Mouse (Mus musculus): ENCODE measurements around the gene Id1. TPM values are rescaled to one million over a fixed set of nuclear protein-coding genes. Genes with fewer than 3 reads are reported as not detected.

The Id1 gene
- polyA plus RNA-seq, 1 experiment from 2014 or later = 86.2 TPM

DNA sequence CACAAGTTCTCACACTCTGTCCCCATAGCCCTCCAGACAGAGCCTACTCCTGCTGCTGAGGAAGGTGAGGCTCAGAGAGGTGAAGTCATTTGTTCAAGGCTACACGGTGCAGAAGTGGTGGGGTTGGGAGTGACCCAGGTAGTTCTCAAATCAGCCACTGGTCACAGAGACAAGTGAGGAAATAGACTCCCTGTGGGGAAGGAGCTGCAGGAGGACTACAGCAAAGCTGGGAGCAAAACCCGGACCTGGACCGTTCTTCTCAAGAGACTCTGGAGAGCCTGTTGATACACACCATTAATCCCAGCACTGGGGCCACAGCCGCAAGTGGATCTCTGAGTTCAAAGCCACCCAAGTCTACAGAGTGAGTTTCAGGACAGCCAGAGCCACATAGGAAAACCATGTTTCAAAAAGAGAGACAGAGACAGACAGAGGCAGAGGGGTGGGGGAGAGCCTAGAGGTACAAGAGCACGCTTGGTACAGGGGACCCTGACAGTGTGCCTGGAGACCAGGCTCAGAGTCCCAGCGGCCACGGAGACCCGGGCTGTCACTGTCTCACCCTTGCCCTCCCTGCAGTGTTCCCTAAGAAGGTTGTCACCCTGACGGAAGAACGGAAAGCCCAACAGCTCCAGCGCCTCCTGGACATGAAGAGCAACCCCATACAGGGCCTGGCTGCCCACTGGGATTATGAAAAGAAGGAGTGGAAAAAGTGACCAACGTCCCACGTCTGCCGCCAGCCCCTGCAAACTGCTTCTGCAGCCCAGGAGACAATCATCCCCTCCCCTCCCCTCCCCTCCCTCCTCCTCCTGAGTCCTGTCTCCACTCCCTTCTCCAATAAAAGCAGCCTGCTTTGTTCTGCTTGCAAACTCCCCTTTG lies 28.4 kb downstream of the Id1 start:
- Histone ChIP-seq H3K27me3 (ENCODE audit: low read depth, poor library complexity, severe bottlenecking) (no peaks in the 10 kb centered on the region), H3K36me3 (no peaks in the 10 kb centered on the region), H3K4me3 (peak overlapping the region; percentile 37), H3K27ac (replicated peaks) (peak overlapping the region; percentile 63), H3K9me3 (replicated peaks) (no peaks in the 10 kb centered on the region), H3K4me1 (peaks cover 31% of the 10 kb centered on the region)
- peak; percentile 37 for DNase-seq (ENCODE audit: low spot score)
- 5% methylated on average over 14 of the region's 14 CpGs for WGBS

DNA sequence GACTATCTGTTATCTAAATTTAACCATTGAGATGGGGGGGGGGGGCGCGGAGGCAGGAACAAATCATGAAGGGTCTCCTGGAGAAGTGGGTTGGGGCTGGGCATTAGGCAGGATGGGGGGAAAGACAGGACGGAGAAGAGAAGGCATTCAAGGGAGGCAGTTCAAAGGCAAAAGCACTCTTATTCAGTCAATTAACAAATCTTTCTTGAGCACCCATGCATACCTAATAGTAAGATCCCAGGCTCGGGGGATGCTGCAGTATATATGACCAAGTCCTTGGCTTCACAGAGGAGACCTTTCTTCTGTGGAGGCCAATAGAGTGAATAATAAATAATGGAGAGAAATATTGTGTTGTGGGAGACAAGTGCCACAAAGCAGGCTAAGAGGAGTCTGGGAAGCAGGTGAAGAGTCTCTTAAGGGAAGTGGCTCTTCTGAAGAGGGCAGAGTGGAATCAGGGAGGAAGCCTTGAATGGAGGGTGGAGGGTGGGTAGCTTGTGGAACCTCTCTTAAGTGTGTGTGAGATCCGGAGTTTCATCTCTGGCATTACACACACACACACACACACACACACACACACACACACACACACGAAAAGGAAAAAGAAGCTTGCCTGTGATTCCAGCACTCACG lies 29.1 kb downstream of the Id1 start:
- no peak for DNase-seq (ENCODE audit: low spot score)
- Histone ChIP-seq H3K27me3 (ENCODE audit: low read depth, poor library complexity, severe bottlenecking) (no peaks in the 10 kb centered on the region), H3K4me1 (peaks cover 31% of the 10 kb centered on the region), H3K9me3 (replicated peaks) (no peaks in the 10 kb centered on the region), H3K27ac (replicated peaks) (peak overlapping the region; percentile 63), H3K4me3 (peak overlapping the region; percentile 37), H3K36me3 (no peaks in the 10 kb centered on the region)
- WGBS = 27% methylated on average over 7 of the region's 7 CpGs

DNA sequence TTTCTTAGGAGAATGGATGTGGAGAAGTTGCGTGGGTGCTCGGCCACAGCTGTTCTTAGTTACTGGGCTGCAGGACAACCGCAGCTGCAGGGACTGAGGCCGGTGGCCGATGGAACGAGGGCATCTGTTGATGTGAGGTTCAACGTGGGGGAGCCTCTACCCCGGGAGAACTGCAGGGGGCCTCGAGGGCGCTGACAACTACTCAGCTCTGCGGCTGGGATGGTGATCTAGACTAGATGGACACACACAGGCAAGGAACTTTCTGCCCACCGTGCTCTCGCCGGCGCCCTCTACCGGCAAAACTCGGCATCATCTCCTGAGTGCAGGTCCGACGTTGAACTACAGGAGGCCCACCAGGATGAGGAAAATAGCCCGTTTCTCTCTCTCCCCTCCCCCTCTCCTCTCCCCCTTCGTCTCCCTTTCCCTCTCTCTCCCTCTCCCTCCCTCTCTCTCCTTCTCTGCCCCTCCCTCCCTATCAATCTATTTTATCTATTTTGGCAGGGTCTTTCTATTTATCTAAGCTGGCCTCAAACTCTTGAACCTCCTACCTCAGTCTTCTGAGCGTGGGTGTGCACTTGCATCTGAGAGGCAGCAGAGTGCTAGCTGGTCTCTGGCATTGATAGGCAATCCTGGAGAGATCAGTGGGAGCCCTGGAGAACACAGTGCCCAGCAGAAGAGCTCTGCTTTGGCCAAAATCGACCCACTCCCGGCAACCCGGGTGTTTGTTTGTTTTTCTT lies 30.5 kb downstream of the Id1 start:
- Histone ChIP-seq H3K27ac (replicated peaks) (peak overlapping the region; percentile 64), H3K4me1 (peaks cover 31% of the 10 kb centered on the region), H3K9me3 (replicated peaks) (no peaks in the 10 kb centered on the region), H3K27me3 (ENCODE audit: low read depth, poor library complexity, severe bottlenecking) (no peaks in the 10 kb centered on the region), H3K4me3 (no peak overlapping the region), H3K36me3 (no peaks in the 10 kb centered on the region)
- peak; percentile 90 for DNase-seq (ENCODE audit: low spot score)
- WGBS = 23% methylated on average over 25 of the region's 25 CpGs

DNA sequence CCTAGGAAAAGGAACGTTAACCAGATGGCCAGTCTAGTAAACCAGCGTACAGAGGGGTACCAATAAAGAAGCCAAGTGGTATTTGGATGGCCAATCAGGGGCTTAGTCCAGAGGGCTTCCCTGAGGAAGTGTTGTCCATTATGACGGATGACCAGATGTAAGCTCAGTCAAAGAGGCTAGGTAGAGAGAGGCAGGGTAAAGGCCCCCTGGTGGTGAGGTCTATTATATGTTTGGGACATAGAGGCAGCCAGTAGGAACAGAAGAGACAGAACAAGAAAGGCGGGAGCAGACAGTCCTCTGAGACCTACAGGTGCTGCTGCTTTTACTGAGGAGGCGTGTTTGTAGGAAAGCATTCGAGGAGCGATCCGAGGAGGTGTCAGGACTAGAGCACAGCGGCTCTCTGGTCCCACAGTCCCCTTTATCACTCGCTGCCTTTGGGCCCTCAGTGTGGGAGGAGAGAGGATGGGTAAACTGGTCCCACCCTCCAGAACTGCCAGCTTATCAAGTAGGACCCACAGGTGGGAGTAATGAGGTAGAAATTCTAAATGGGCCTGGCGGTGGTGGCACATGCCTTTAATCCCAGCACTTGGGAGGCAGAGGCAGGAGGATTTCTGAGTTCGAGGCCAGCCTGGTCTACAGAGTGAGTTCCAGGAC lies 31.7 kb downstream of the Id1 start:
- peaks cover 31% of the 10 kb centered on the region for H3K4me1 ChIP-seq
- H3K9me3 ChIP-seq (replicated peaks) = no peaks in the 10 kb centered on the region
- H3K27ac ChIP-seq (replicated peaks) = no peak overlapping the region
- peak; percentile 54 for DNase-seq (ENCODE audit: low spot score)
- 65% methylated on average over 12 of the region's 12 CpGs for WGBS
- no peak overlapping the region for H3K4me3 ChIP-seq
- H3K36me3 ChIP-seq = no peaks in the 10 kb centered on the region
- no peaks in the 10 kb centered on the region for H3K27me3 ChIP-seq (ENCODE audit: low read depth, poor library complexity, severe bottlenecking)

DNA sequence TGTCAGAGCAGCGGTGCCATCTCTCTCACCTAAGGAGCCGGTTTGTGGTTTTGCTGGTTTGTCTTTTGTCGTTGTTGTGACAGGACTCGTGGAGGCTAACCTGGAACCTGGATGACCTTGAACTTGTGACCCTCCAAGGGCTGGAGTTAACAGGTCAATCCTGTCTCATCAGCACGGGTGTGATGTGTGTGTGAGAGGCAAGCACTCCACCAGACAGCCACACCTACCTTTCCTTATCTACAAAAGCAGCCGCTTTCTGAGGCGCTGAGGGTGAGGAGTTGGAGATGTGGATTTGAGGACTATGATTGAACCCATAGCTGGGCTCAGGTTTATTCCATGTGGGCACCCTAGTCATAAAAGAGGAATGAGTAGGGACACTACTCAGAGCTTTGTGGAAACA lies 33.6 kb downstream of the Id1 start:
- 89% methylated on average over 7 of the region's 7 CpGs for WGBS
- no peak overlapping the region for H3K27ac ChIP-seq (replicated peaks)
- DNase-seq (ENCODE audit: low spot score) = no peak

DNA sequence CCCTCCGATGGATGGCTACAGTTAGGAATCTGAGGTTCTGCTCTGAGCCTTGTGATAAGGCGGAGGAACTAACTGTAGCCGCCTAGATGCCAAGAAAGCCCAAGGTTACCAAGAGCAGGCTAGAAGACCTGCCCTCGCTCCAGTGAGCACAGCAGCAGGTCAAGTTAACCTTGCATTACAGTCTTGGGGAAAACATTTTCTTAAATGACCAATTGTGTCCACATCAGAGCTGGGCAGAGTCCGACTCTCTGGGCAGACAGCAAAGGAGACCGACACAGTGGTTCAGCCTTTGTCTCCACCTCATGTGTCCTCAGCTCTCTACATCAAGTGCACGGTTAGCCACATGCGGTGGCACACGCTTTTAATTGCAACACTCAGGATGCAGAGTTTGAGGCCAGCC lies 35.5 kb downstream of the Id1 start:
- 96% methylated on average over 9 of the region's 9 CpGs for WGBS
- Histone ChIP-seq H3K36me3 (no peaks in the 10 kb centered on the region), H3K27ac (replicated peaks) (no peak overlapping the region), H3K4me1 (peaks cover 4% of the 10 kb centered on the region), H3K27me3 (ENCODE audit: low read depth, poor library complexity, severe bottlenecking) (no peaks in the 10 kb centered on the region), H3K4me3 (no peak overlapping the region), H3K9me3 (replicated peaks) (no peaks in the 10 kb centered on the region)
- no peak for DNase-seq (ENCODE audit: low spot score)

More for the DNA sequence above, 33.6 kb downstream of the Id1 start:
- no peaks in the 10 kb centered on the region for H3K9me3 ChIP-seq (replicated peaks)
- H3K27me3 ChIP-seq (ENCODE audit: low read depth, poor library complexity, severe bottlenecking) = no peaks in the 10 kb centered on the region
- H3K36me3 ChIP-seq = no peaks in the 10 kb centered on the region
- peaks cover 20% of the 10 kb centered on the region for H3K4me1 ChIP-seq
- no peak overlapping the region for H3K4me3 ChIP-seq

DNA sequence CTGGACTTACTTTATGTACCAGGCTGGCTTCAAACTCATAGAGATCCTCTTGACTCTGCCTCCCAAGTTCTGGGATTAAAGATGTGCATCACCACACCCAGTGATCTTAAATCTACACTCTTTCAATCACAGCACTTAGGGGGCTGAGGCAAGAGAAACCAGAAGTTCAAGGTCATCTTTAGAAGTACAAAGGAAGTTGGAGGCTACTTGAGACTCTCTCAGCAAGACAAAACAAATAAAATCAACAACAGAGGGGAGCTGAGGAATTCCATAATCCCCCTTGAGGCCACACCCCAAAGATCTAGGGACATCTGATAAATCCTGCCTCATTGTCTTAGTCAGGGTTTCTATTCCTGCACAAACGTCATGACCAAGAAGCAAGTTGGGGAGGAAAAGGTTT lies 36.2 kb downstream of the Id1 start:
- no peaks in the 10 kb centered on the region for H3K27me3 ChIP-seq (ENCODE audit: low read depth, poor library complexity, severe bottlenecking)
- DNase-seq (ENCODE audit: low spot score) = no peak
- no peaks in the 10 kb centered on the region for H3K36me3 ChIP-seq
- WGBS = 19% methylated on average over 1 of the region's 1 CpGs
- H3K4me3 ChIP-seq = no peak overlapping the region
- no peak overlapping the region for H3K27ac ChIP-seq (replicated peaks)
- no peaks in the 10 kb centered on the region for H3K4me1 ChIP-seq
- no peaks in the 10 kb centered on the region for H3K9me3 ChIP-seq (replicated peaks)

DNA sequence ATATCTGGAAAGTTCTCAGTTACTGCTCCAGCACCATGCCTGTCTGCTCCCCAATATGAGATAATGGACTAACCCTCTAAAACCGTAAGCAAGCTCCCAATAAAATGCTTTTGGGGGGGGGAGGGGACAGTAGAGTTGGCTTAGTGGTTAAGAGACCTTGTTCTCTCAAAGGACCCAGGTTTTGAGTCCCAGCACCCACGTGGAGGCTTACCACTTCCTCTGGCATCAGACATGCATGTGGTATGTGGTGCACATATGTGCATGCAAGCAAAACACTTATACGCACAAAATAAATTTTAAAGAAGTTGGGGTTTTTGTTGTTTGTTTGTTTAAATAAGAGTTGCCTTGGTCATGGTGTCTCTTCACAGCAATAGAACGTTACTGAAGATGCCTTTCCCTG lies 39.3 kb downstream of the Id1 start:
- Histone ChIP-seq H3K4me1 (no peaks in the 10 kb centered on the region), H3K27ac (replicated peaks) (no peak overlapping the region), H3K9me3 (replicated peaks) (no peaks in the 10 kb centered on the region), H3K27me3 (ENCODE audit: low read depth, poor library complexity, severe bottlenecking) (no peaks in the 10 kb centered on the region), H3K4me3 (no peak overlapping the region), H3K36me3 (peaks cover 13% of the 10 kb centered on the region)
- 82% methylated on average over 4 of the region's 4 CpGs for WGBS
- DNase-seq (ENCODE audit: low spot score) = no peak

DNA sequence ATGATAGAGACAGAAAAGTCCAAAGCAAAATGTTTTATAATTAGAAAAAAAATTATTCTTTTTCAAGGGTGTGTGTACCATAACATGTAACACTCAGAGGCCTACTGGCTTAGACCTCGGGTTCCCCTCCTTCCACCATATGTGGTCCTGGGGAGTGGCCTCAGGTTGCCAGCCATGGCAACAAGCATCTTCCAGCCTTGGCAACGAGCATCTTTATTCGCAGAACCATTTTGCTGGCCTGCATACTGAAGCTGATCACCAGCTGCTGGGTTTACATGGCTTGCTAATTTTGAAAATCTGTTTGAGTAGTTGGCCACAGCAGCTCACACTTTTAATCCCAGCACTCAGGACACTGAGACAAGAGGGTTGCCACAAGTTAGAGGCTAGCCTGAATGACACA lies 40.0 kb downstream of the Id1 start:
- 85% methylated on average over 3 of the region's 3 CpGs for WGBS
- Histone ChIP-seq H3K9me3 (replicated peaks) (no peaks in the 10 kb centered on the region), H3K27me3 (ENCODE audit: low read depth, poor library complexity, severe bottlenecking) (no peaks in the 10 kb centered on the region), H3K36me3 (peaks cover 20% of the 10 kb centered on the region), H3K4me1 (no peaks in the 10 kb centered on the region), H3K4me3 (no peak overlapping the region), H3K27ac (replicated peaks) (no peak overlapping the region)
- DNase-seq (ENCODE audit: low spot score) = no peak

DNA sequence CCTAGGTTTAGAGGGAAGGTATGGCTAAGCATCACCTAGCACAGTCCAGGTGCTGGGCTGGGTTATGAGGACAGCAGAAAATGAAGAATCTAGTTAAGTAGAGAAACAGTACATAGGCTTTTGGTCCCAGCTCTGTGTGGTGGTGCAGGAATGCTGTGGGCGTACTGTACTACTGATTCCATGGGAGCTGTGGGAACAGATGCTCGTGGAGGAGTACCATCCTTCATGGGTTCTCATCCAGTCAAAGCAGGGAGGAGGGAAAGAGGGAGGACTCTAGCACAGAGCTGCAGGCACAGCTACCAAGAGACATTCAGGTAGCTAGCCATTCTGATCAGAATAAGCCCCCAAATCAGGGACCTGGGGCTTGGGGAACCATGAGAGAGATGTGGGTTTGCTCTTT lies 40.4 kb downstream of the Id1 start:
- peaks cover 3% of the 10 kb centered on the region; the same call in 1 of the 2 replicates for H3K4me1 ChIP-seq
- no peaks in the 10 kb centered on the region for H3K9me3 ChIP-seq (replicated peaks)
- peaks cover 24% of the 10 kb centered on the region for H3K36me3 ChIP-seq
- no peak overlapping the region for H3K4me3 ChIP-seq
- no peak for DNase-seq (ENCODE audit: low spot score)
- no peaks in the 10 kb centered on the region for H3K27me3 ChIP-seq (ENCODE audit: low read depth, poor library complexity, severe bottlenecking)
- WGBS = 89% methylated on average over 2 of the region's 2 CpGs
- H3K27ac ChIP-seq (replicated peaks) = no peak overlapping the region

DNA sequence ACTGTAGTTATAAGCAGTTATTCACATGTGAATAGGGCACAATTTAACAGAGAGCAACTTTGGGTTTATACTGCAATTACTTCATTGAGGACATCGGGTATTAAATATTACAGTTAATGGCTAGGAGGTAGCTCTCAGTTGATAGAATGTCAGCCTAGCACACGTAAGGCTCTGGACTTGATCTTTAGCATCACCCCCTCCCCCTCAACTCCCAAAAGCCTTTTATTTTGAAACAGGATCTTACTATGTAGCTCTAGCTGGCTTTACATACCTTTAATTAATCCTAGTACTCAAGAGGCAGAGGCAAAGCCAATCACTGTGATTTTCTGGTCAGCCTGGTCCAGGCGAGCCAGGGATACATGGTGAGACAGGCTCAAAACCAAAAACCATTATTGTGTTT lies 41.0 kb downstream of the Id1 start:
- no peak for DNase-seq (ENCODE audit: low spot score)
- H3K9me3 ChIP-seq (replicated peaks) = no peaks in the 10 kb centered on the region
- peaks cover 31% of the 10 kb centered on the region for H3K36me3 ChIP-seq
- peaks cover 8% of the 10 kb centered on the region for H3K4me1 ChIP-seq
- H3K4me3 ChIP-seq = no peak overlapping the region
- 88% methylated on average over 3 of the region's 3 CpGs for WGBS
- no peak overlapping the region for H3K27ac ChIP-seq (replicated peaks)
- H3K27me3 ChIP-seq (ENCODE audit: low read depth, poor library complexity, severe bottlenecking) = no peaks in the 10 kb centered on the region

DNA sequence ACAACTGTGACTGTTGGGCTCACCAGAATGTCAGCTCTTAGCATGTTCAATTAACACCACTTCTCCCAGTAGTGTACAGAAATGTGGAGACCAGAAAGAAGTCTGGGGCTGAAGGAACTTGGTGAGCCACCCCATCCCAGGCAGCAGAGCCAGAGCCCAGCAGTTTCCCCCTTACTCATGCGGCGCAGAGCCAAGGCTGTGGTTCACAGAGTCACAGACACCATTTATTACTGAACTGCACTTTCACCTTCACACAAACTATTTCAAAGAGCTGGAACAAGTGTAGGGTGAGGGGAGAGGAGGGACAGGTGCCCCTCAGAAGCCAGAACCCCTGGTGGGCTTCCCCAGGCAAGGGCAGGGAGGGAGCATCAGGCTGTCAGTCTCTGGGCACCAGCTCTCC lies 44.4 kb downstream of the Id1 start:
- H3K4me1 ChIP-seq = peaks cover 10% of the 10 kb centered on the region
- DNase-seq (ENCODE audit: low spot score) = no peak
- WGBS = 96% methylated on average over 2 of the region's 2 CpGs
- H3K9me3 ChIP-seq (replicated peaks) = no peaks in the 10 kb centered on the region
- H3K36me3 ChIP-seq = peaks cover 44% of the 10 kb centered on the region
- no peak overlapping the region for H3K4me3 ChIP-seq
- H3K27me3 ChIP-seq (ENCODE audit: low read depth, poor library complexity, severe bottlenecking) = no peaks in the 10 kb centered on the region
- H3K27ac ChIP-seq (replicated peaks) = no peak overlapping the region

All from midbrain, embryonic 10.5 days (tissue).